Mouse (Mus musculus) heart, adult 18-20 months (tissue): ENCODE data around the gene Apbb2. TPM values are rescaled to one million over a fixed set of nuclear protein-coding genes. Genes with fewer than 3 reads are reported as not detected.

Experiments
- DNase-seq, 2 experiments: peaks; one replicate each; pipeline ENCODE4 v3.0.0; 2021 to 2022; ENCODE audit warnings: mixed read lengths in 1 of 2
- total RNA-seq, 2 experiments: library from RNA; stranded (reverse); gene quantifications; 2 replicates each; pipeline ENCODE4 v1.2.3; 2021

Gene Apbb2
- total RNA-seq, 2 experiments from 2014 or later = 45.5 to 46.5 TPM

GRCm38 (mm10) chr5:66475824-66476223 is 142.8 kb downstream of the Apbb2 start:
- DNase-seq = no peak

- DNase-seq = no peak
Measured at GRCm38 (mm10) chr5:66474153-66474552, 144.4 kb downstream of the Apbb2 start.

GRCm38 (mm10) chr5:66473599-66473998 is 145.0 kb downstream of the Apbb2 start:
- DNase-seq = peak in 1 of 2 experiments; percentile 21

GRCm38 (mm10) chr5:66470837-66471236 is 147.7 kb downstream of the Apbb2 start:
- DNase-seq = no peak

GRCm38 (mm10) chr5:66469685-66470084 is 148.9 kb downstream of the Apbb2 start:
- DNase-seq = peak; percentile 36 to 66

GRCm38 (mm10) chr5:66468331-66469001 is 150.1 kb downstream of the Apbb2 start:
- DNase-seq = no peak

- DNase-seq = no peak
Measured at GRCm38 (mm10) chr5:66462665-66463064, 155.9 kb downstream of the Apbb2 start.

GRCm38 (mm10) chr5:66458851-66459250 is 159.7 kb downstream of the Apbb2 start:
- peak in 1 of 2 experiments; percentile 27 for DNase-seq

- DNase-seq = no peak
Measured at GRCm38 (mm10) chr5:66455271-66455670, 163.3 kb downstream of the Apbb2 start.

- DNase-seq = no peak
Measured at GRCm38 (mm10) chr5:66454826-66455225, 163.8 kb downstream of the Apbb2 start.

- no peak for DNase-seq
Measured at GRCm38 (mm10) chr5:66453106-66453505, 165.5 kb downstream of the Apbb2 start.

- no peak for DNase-seq
Measured at GRCm38 (mm10) chr5:66451561-66451960, 167.0 kb downstream of the Apbb2 start.

- DNase-seq = no peak
Measured at GRCm38 (mm10) chr5:66445497-66445896, 173.1 kb downstream of the Apbb2 start.

GRCm38 (mm10) chr5:66442260-66442659 is 176.3 kb downstream of the Apbb2 start:
- no peak for DNase-seq

GRCm38 (mm10) chr5:66436791-66437246 is 181.8 kb downstream of the Apbb2 start:
- DNase-seq = no peak

GRCm38 (mm10) chr5:66435158-66435557 is 183.4 kb downstream of the Apbb2 start:
- no peak for DNase-seq

- DNase-seq = no peak
Measured at GRCm38 (mm10) chr5:66429076-66429475, 189.5 kb downstream of the Apbb2 start.

- no peak for DNase-seq
Measured at GRCm38 (mm10) chr5:66428071-66428470, 190.5 kb downstream of the Apbb2 start.

GRCm38 (mm10) chr5:66423909-66424308 is 194.7 kb downstream of the Apbb2 start:
- peak; percentile 32 to 76 for DNase-seq

GRCm38 (mm10) chr5:66423466-66423865 is 195.1 kb downstream of the Apbb2 start:
- no peak for DNase-seq

- DNase-seq = peak; percentile 53 to 57
Measured at GRCm38 (mm10) chr5:66421954-66422353, 196.6 kb downstream of the Apbb2 start.

- peak; percentile 20 to 42 for DNase-seq
Measured at GRCm38 (mm10) chr5:66421230-66421629, 197.4 kb downstream of the Apbb2 start.

- DNase-seq = no peak
Measured at GRCm38 (mm10) chr5:66420011-66420410, 198.6 kb downstream of the Apbb2 start.

GRCm38 (mm10) chr5:66417289-66417688 is 201.3 kb downstream of the Apbb2 start:
- peak; percentile 20 to 40 for DNase-seq
